Mouse (Mus musculus): ENCODE results near the gene Rnase11.

- TF ChIP-seq POLR2A (IDR thresholded peaks at IDR 0.05; ENCODE audit: borderline replicate concordance, insufficient read depth, low read length): no peak
- no peak for TF ChIP-seq CTCF (IDR thresholded peaks at IDR 0.05; ENCODE audit: borderline replicate concordance, insufficient read depth, low read depth, low read length)
Observed at GRCm38 (mm10) chr14:51009572-51009971, 40.4 kb downstream of the Rnase11 start.

Data from cerebellum, adult 2 months (tissue).